Mouse (Mus musculus): ENCODE results near the gene Ctnnbip1. TPM values are rescaled to one million over a fixed set of nuclear protein-coding genes. Genes with fewer than 3 reads are reported as not detected.
A peak's percentile ranks its signal among the peaks of the same experiment; 100 is the strongest.

The Ctnnbip1 gene
- total and polyA plus RNA-seq, 2 experiments from 2014 or later: 31.8 to 53.6 TPM

DNA sequence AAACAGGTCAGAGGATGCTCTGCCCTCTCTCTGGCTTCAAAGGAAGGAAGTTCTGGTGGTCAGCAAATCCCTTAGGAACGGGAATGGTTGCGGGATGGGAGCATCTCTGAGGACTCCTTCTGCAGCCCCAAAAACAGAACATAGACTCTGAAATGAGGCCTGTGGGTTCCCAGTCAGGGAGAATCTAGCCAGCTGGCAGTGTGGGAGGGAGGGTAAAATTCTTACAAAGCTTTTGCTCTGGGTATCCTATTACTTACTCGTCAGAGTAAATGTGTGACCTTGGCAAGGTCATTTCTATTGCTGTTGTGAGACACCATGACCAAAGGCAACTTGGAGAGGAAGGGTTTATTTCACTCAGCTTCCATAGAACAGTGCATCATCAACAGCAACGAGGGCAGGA is 43.4 kb downstream of the Ctnnbip1 start:
- H3K27me3 ChIP-seq (ENCODE audit: control insufficient read depth, insufficient read depth, low read length): no peaks in the 10 kb centered on the region
- TF ChIP-seq EP300 (IDR thresholded peaks at IDR 0.05; ENCODE audit: low read depth): no peak
- no peak for TF ChIP-seq CTCF (IDR thresholded peaks at IDR 0.05; ENCODE audit: low read depth)
- no peak overlapping the region for H3K27ac ChIP-seq (ENCODE audit: low read depth)
- H3K9ac ChIP-seq (replicated peaks; ENCODE audit: low read depth, low read length): no peak overlapping the region
- DNase-seq (ENCODE audit: low spot score) (no peak), ATAC-seq (ENCODE audit: insufficient read depth, low read depth) (no peak)
- no peaks in the 10 kb centered on the region for H3K9me3 ChIP-seq (replicated peaks; ENCODE audit: control insufficient read depth, low read length)
- H3K4me2 ChIP-seq (ENCODE audit: low read depth, low read length): no peak overlapping the region
- H3K36me3 ChIP-seq (replicated peaks; ENCODE audit: control insufficient read depth, insufficient read depth, low read length): 0 out of 2 replicates have a peak, but pooled peaks cover 4% of the 10 kb centered on the region
- peaks cover 28% of the 10 kb centered on the region for H3K4me1 ChIP-seq (ENCODE audit: control insufficient read depth, insufficient read depth)
- 77% methylated on average over 4 of the region's 4 CpGs for WGBS
- no peak overlapping the region for H3K4me3 ChIP-seq (ENCODE audit: low read depth, low read length)

DNA sequence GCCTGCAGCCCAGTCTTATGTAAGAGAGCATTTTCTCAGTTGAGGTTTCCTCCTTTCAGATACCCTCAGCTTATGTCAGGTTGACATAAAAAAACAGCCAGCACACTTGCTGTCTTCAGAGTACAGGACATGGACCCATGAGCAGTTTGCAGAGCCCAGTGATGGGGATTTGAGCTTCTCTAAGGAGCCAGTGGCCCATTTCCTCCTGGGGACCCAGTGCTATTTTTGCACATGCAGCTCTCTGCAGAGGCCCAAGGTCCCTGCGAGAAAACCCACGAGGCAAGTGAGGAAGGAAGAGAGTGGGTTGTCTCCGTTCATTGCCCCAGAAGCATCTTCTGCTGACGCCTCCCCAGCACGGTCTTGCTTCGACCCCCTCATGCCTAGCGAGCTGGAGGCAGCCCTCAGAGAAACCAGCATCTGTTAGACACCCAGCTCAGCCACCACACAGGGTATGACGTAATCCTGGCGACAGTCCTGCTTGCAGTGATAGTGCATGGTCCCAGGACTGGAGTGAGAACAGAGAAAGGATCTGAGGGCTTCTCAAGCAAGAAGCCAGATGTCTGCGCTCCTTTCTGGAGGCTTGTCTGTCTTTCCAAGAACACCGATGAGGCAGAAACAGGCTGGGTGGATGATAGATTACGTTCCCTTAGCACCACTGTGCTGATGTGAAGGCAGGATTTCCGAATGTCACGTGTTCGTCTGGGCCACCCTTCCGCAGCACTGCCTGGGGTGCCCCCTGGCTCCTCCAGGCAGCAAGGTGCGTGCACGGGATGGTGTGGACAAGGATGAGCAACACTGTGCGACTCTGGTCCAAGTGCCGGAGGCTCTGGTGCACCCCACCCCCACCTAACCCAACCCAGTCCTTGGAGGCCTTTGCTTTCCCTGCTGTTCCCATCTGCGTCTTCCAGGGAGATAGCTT is 44.2 kb downstream of the Ctnnbip1 start:
- DNase-seq (ENCODE audit: low spot score) (peak; percentile 58), ATAC-seq (ENCODE audit: insufficient read depth, low read depth) (peak; percentile 54)
- Histone ChIP-seq H3K27me3 (ENCODE audit: control insufficient read depth, insufficient read depth, low read length) (no peaks in the 10 kb centered on the region), H3K27ac (ENCODE audit: low read depth) (peak overlapping the region; percentile 33; the same call in 1 of the 2 replicates), H3K9me3 (replicated peaks; ENCODE audit: control insufficient read depth, low read length) (no peaks in the 10 kb centered on the region), H3K4me1 (ENCODE audit: control insufficient read depth, insufficient read depth) (peaks cover 28% of the 10 kb centered on the region), H3K4me2 (ENCODE audit: low read depth, low read length) (peak overlapping the region; percentile 24), H3K4me3 (ENCODE audit: low read depth, low read length) (no peak overlapping the region), H3K9ac (replicated peaks; ENCODE audit: low read depth, low read length) (0 out of 2 replicates have a peak overlapping the region, but pooled peaks have one; percentile 9), H3K36me3 (replicated peaks; ENCODE audit: control insufficient read depth, insufficient read depth, low read length) (0 out of 2 replicates have a peak, but pooled peaks cover 4% of the 10 kb centered on the region)
- TF ChIP-seq EP300 (IDR thresholded peaks at IDR 0.05; ENCODE audit: low read depth) (no peak), CTCF (IDR thresholded peaks at IDR 0.05; ENCODE audit: low read depth) (no peak)
- 31% methylated on average over 21 of the region's 21 CpGs for WGBS

DNA sequence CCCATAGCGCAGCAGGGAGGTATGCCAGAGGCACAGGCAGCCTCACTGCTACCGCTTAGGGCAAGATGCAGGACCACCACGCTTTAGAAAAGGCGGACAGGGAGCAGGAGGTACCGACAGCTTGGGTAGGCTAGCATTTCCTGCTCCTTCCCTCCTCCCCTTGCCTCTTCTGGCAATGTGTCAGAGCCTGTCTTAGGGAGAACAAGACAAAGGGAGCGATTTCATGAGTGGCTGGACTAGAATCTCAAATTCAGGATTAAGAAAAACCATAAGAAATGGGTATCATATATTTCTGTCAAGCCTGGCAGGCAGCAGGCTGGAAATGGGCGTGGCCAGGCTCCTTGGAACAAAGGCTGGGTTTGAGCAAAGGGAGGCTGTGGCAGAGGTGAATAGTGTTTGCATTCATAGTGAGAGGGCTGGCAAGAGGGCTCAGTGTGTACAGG is 44.9 kb downstream of the Ctnnbip1 start:
- H3K4me2 ChIP-seq (ENCODE audit: low read depth, low read length): peak overlapping the region; percentile 24
- WGBS: 39% methylated on average over 7 of the region's 7 CpGs
- TF ChIP-seq EP300 (IDR thresholded peaks at IDR 0.05; ENCODE audit: low read depth): no peak
- TF ChIP-seq CTCF (IDR thresholded peaks at IDR 0.05; ENCODE audit: low read depth): no peak
- DNase-seq (ENCODE audit: low spot score) (peak; percentile 7), ATAC-seq (ENCODE audit: insufficient read depth, low read depth) (no peak)
- H3K27me3 ChIP-seq (ENCODE audit: control insufficient read depth, insufficient read depth, low read length): no peaks in the 10 kb centered on the region
- no peaks in the 10 kb centered on the region for H3K9me3 ChIP-seq (replicated peaks; ENCODE audit: control insufficient read depth, low read length)
- H3K9ac ChIP-seq (replicated peaks; ENCODE audit: low read depth, low read length): 0 out of 2 replicates have a peak overlapping the region, but pooled peaks have one; percentile 9
- peaks cover 23% of the 10 kb centered on the region for H3K4me1 ChIP-seq (ENCODE audit: control insufficient read depth, insufficient read depth)
- H3K4me3 ChIP-seq (ENCODE audit: low read depth, low read length): no peak overlapping the region
- H3K27ac ChIP-seq (ENCODE audit: low read depth): peak overlapping the region; percentile 33; the same call in 1 of the 2 replicates
- 0 out of 2 replicates have a peak, but pooled peaks cover 4% of the 10 kb centered on the region for H3K36me3 ChIP-seq (replicated peaks; ENCODE audit: control insufficient read depth, insufficient read depth, low read length)

DNA sequence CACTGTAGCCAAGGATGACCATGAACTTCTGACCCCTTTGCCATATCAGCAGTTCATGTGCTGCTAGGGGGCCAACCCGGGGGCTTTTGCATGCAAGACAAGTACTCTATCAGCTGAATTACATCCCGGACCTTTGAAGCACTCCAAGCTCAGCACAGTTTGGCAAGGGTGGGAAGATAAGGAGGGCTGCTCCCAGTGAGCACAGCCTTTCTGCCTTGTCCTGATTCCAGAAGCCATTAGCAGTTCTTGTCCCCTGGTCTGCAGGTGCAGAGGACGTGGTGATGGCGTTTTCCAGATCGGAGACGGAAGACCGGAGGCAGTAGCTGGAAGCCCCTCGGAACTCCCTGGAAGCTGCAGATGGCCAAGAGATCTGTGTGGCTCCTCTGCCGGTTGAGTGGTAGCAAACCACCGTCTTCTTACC is 45.9 kb downstream of the Ctnnbip1 start:
- peak overlapping the region; percentile 43 for H3K4me2 ChIP-seq (ENCODE audit: low read depth, low read length)
- H3K9me3 ChIP-seq (replicated peaks; ENCODE audit: control insufficient read depth, low read length): no peaks in the 10 kb centered on the region
- H3K9ac ChIP-seq (replicated peaks; ENCODE audit: low read depth, low read length): no peak overlapping the region; the same call in 1 of the 2 replicates
- peak overlapping the region; percentile 1; the same call in 1 of the 2 replicates for H3K27ac ChIP-seq (ENCODE audit: low read depth)
- ATAC-seq (ENCODE audit: insufficient read depth, low read depth) (peak; percentile 21; the same call in 1 of the 2 replicates), DNase-seq (ENCODE audit: low spot score) (peak; percentile 14)
- H3K36me3 ChIP-seq (replicated peaks; ENCODE audit: control insufficient read depth, insufficient read depth, low read length): 0 out of 2 replicates have a peak, but pooled peaks cover 4% of the 10 kb centered on the region
- peaks cover 22% of the 10 kb centered on the region for H3K4me1 ChIP-seq (ENCODE audit: control insufficient read depth, insufficient read depth)
- WGBS: 35% methylated on average over 10 of the region's 10 CpGs
- TF ChIP-seq EP300 (IDR thresholded peaks at IDR 0.05; ENCODE audit: low read depth) (no peak), CTCF (IDR thresholded peaks at IDR 0.05; ENCODE audit: low read depth) (no peak)
- H3K4me3 ChIP-seq (ENCODE audit: low read depth, low read length): peak overlapping the region; percentile 10; the same call in 1 of the 2 replicates
- H3K27me3 ChIP-seq (ENCODE audit: control insufficient read depth, insufficient read depth, low read length): no peaks in the 10 kb centered on the region

DNA sequence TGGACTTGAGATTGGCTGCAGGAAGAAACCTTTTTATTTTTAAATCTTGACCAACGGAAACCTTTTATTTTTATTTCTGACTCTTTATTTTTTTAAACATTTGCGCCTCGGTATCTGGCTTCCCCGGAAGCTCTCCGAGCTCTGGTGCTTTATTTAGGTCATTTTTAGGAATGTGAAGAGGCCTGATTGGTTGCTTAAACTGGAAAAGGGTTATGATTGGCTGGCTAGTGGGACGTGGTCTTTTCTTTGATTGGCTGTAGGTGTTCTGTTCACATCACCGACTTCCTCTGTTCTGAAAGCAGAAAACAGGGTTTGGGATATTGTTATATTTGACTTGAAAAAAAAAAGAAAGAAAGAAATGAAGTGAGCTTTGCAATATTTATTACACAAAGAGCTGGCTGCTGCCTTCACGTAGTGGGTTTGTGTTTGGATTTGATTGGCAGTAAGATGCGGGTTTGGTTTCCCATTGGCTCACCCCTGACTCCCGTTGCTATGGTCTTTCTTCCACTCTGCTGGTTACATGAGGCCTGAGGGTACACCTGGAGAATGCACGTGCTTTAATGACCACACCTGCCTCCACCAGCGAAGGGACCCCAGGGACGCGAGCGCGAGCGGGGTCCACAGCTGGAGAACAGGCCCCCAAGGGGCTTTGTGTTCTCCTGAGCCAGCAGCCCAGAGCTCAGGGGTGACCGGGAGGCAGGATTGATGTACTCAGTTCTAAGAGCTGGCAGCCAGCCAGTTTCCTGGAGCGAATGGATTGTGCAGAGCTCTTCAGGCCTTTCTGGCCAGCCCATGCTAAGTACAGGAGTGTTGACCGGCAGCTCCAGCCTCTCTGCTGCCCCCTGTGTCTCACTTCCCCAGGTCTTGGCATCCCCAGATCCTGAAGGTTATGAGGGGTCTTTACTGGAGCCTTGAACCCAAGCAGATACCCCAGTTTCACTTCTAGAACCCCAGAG is 46.7 kb downstream of the Ctnnbip1 start:
- H3K9ac ChIP-seq (replicated peaks; ENCODE audit: low read depth, low read length): no peak overlapping the region

More for the DNA sequence above, 46.7 kb downstream of the Ctnnbip1 start:
- Histone ChIP-seq H3K4me1 (ENCODE audit: control insufficient read depth, insufficient read depth) (peaks cover 22% of the 10 kb centered on the region), H3K9me3 (replicated peaks; ENCODE audit: control insufficient read depth, low read length) (no peaks in the 10 kb centered on the region), H3K36me3 (replicated peaks; ENCODE audit: control insufficient read depth, insufficient read depth, low read length) (0 out of 2 replicates have a peak, but pooled peaks cover 4% of the 10 kb centered on the region), H3K4me2 (ENCODE audit: low read depth, low read length) (peak overlapping the region; percentile 43), H3K27ac (ENCODE audit: low read depth) (peak overlapping the region; percentile 36), H3K27me3 (ENCODE audit: control insufficient read depth, insufficient read depth, low read length) (0 out of 2 replicates have a peak, but pooled peaks cover 7% of the 10 kb centered on the region), H3K4me3 (ENCODE audit: low read depth, low read length) (peak overlapping the region; percentile 10; the same call in 1 of the 2 replicates)
- peak; percentile 77 for ATAC-seq (ENCODE audit: insufficient read depth, low read depth)
- peak; percentile 78 for DNase-seq (ENCODE audit: low spot score)
- WGBS: 40% methylated on average over 20 of the region's 20 CpGs
- TF ChIP-seq EP300 (IDR thresholded peaks at IDR 0.05; ENCODE audit: low read depth) (no peak), CTCF (IDR thresholded peaks at IDR 0.05; ENCODE audit: low read depth) (peak; percentile 46)

Measured in heart, postnatal 0 days (tissue).